Mouse (Mus musculus): ENCODE data around the gene Lipc.

DNA sequence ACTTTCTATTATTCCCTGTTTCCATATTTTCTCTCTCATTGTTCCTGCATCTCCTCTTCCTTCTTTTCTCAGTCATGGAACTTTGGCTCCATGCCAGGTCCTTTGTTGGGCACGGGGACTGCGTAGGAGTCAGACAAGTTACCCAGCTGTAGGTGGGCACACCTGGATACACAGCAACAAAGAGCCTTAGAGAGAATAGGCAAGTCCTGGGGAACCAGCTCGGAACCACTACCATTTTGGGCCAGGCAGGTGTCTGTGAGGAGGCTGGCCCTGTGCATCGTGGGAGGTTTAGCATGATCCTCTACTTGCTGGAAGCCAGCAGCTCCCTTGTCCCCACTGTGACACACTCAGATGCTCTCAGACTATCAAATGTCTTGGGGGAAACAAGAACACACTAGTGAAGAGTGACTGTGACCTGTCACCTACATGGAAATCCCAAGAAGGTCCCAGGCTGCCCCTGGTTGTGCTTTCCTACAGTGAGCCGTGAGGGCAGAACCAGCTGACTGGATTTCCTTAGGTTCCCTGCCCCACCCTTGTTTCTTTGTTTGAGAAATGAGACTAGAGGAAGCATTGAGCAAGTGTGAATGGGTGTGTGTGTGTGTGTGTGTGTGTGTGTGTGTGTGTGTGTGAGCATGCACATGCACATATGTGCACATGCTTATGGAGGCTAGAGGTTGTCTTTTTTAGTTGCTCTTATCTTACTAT lies 82.7 kb downstream of the Lipc start:
- TF ChIP-seq CTCF (IDR thresholded peaks at IDR 0.05; ENCODE audit: low read depth, low read length) (no peak), POLR2A (IDR thresholded peaks at IDR 0.05; ENCODE audit: extremely low read depth, insufficient read depth, low read length) (no peak)
